Mouse (Mus musculus) bone marrow, adult 2 months (tissue): ENCODE results near the gene Slc2a10. TPM values are rescaled to one million over a fixed set of nuclear protein-coding genes. Genes with fewer than 3 reads are reported as not detected.
A peak's percentile ranks its signal among the peaks of the same experiment; 100 is the strongest.

Experiments used
- H3K27ac ChIP-seq: fragments of 200-500 bp; 2 replicates; pipeline ENCODE4 v1.5.1; 2012; ENCODE audit warnings: low read depth, mild to moderate bottlenecking, control low read depth, inconsistent platforms, low read length; ENCODE audit not compliant: control insufficient read depth, poor library complexity, insufficient read depth
- H3K4me1 ChIP-seq: fragments of 200-500 bp; 2 replicates; pipeline ENCODE4 v1.6.1; 2011; ENCODE audit warnings: low read length; ENCODE audit not compliant: control insufficient read depth, insufficient read depth
- H3K4me3 ChIP-seq: fragments of 200-500 bp; replicated peaks from 2 replicates; pipeline ENCODE3; 2011; ENCODE audit warnings: mild to moderate bottlenecking, low read depth, low read length, control low read depth; ENCODE audit not compliant: control insufficient read depth
- CTCF ChIP-seq: fragments of 200-500 bp; IDR thresholded peaks from 2 replicates; pipeline ENCODE4 v1.5.1; 2011; ENCODE audit warnings: low read length, control low read depth; ENCODE audit not compliant: control insufficient read depth, insufficient read depth
- POLR2A ChIP-seq: fragments of 200-500 bp; IDR thresholded peaks from 2 replicates; pipeline ENCODE4 v1.6.1; 2011; ENCODE audit warnings: low read depth, mild to moderate bottlenecking, control low read depth, low read length, borderline replicate concordance; ENCODE audit not compliant: control insufficient read depth
- WGBS: fragments of 180-500 bp; shearing (Covaris S2); methylation state at CpG from one replicate; pipeline ENCODE4 v1.1.7; 2018; 5-methylcytosine and 5-hydroxymethylcytosine counted together
- polyA plus RNA-seq: library from polyadenylated mRNA; stranded (reverse); fragments of >200 nt; gene quantifications from 2 replicates; pipeline ENCODE4 v1.2.4, GENCODE M21; 2011; ENCODE audit warnings: low replicate concordance; ENCODE audit not compliant: missing spikeins, insufficient read depth, insufficient read length

Gene Slc2a10
- polyA plus RNA-seq: 0.27 TPM in 1 of 2 replicates, not detected in the other

- H3K4me3 ChIP-seq: no peak within 1 kb of the TSS
- WGBS: 5% methylated on average over 31 of the region's 32 CpGs
- no peaks in the 10 kb centered on the region for H3K4me1 ChIP-seq
- no peak within 1 kb of the TSS for H3K27ac ChIP-seq
- TF ChIP-seq CTCF (no peak), POLR2A (no peak)
These were observed at the start of gene Slc2a10 for GRCm38 (mm10) chr2:165503259-165504203. Gene Slc2a10, plus strand, starts transcription at chr2:165503787.

GRCm38 (mm10) chr2:165456710-165457109 is 46.9 kb upstream of the Slc2a10 start:
- 30% methylated on average over 2 of the region's 2 CpGs for WGBS
- TF ChIP-seq POLR2A (no peak), CTCF (no peak)
- H3K4me1 ChIP-seq: peaks cover 4% of the 10 kb centered on the region

GRCm38 (mm10) chr2:165458189-165458588 is 45.4 kb upstream of the Slc2a10 start:
- Histone ChIP-seq H3K27ac (no peak overlapping the region), H3K4me3 (no peak overlapping the region), H3K4me1 (no peaks in the 10 kb centered on the region; the same call in 1 of the 2 replicates)
- no peak for TF ChIP-seq POLR2A
- TF ChIP-seq CTCF: no peak
- WGBS: 51% methylated on average over 5 of the region's 5 CpGs

More at GRCm38 (mm10) chr2:165456710-165457109, 46.9 kb upstream of the Slc2a10 start:
- H3K27ac ChIP-seq: no peak overlapping the region
- no peak overlapping the region for H3K4me3 ChIP-seq

GRCm38 (mm10) chr2:165459663-165460062 is 43.9 kb upstream of the Slc2a10 start:
- Histone ChIP-seq H3K4me1 (no peaks in the 10 kb centered on the region; the same call in 1 of the 2 replicates), H3K27ac (no peak overlapping the region), H3K4me3 (no peak overlapping the region)
- 51% methylated on average over 7 of the region's 7 CpGs for WGBS
- no peak for TF ChIP-seq POLR2A
- TF ChIP-seq CTCF: no peak

GRCm38 (mm10) chr2:165467824-165468452 is 35.6 kb upstream of the Slc2a10 start:
- H3K4me1 ChIP-seq: no peaks in the 10 kb centered on the region
- H3K4me3 ChIP-seq: no peak overlapping the region
- TF ChIP-seq POLR2A (no peak), CTCF (no peak)
- 75% methylated on average over 15 of the region's 15 CpGs for WGBS
- H3K27ac ChIP-seq: no peak overlapping the region

- Histone ChIP-seq H3K4me1 (no peaks in the 10 kb centered on the region), H3K27ac (no peak overlapping the region), H3K4me3 (no peak overlapping the region)
- TF ChIP-seq CTCF (peak; percentile 23; the same call in 1 of the 2 replicates), POLR2A (no peak)
- 24% methylated on average over 5 of the region's 5 CpGs for WGBS
These were observed 33.4 kb upstream of the Slc2a10 start for GRCm38 (mm10) chr2:165470167-165470566.

GRCm38 (mm10) chr2:165471943-165472342 is 31.6 kb upstream of the Slc2a10 start:
- no peaks in the 10 kb centered on the region for H3K4me1 ChIP-seq
- H3K4me3 ChIP-seq: no peak overlapping the region
- WGBS: 89% methylated on average over 11 of the region's 11 CpGs
- no peak for TF ChIP-seq POLR2A
- TF ChIP-seq CTCF: no peak
- no peak overlapping the region for H3K27ac ChIP-seq

- Histone ChIP-seq H3K4me3 (no peak within 1 kb of the TSS), H3K4me1 (no peaks in the 10 kb centered on the region), H3K27ac (no peak within 1 kb of the TSS)
- TF ChIP-seq CTCF (no peak), POLR2A (no peak)
- WGBS: 5% methylated on average over 33 of the region's 35 CpGs
These were observed 30.6 kb upstream of the Slc2a10 start, which contains the start of gene Slc13a3 for GRCm38 (mm10) chr2:165473003-165473402. Gene Slc13a3, minus strand, starts transcription at chr2:165473230.
